Mouse (Mus musculus) left cerebral cortex, postnatal 10 days (tissue): Measurements from ENCODE around the gene Pfdn4. TPM values are rescaled to one million over a fixed set of nuclear protein-coding genes. Genes with fewer than 3 reads are reported as not detected.
"Not testable (repeated sequence)": the region's sequence is repeated elsewhere in the genome, so short reads cannot be mapped to it uniquely, and the experiment has no call there.

Source experiments
- DNase-seq, 2 experiments: peaks; one replicate each; pipeline ENCODE4 v3.0.0; 2021 to 2022; ENCODE audit warnings: low spot score in 2 of 2, mixed read lengths in 1 of 2; ENCODE audit errors: extremely low spot score in 1 of 2
- intact Hi-C: fragments of 180-260 bp; cut with DNase I; formaldehyde crosslinking; loops from one replicate; pipeline ENCODE4 v1.15.1; 2025
- total RNA-seq, 2 experiments: library from RNA; stranded (reverse); gene quantifications; 2 replicates each; pipeline ENCODE4 v1.2.3; 2021

The Pfdn4 gene
- total RNA-seq, result 10 to 100 TPM; 37.3 to 40.9 TPM

GRCm38 (mm10) chr2:170496154-170496930 lies at the start of gene Pfdn4:
Pfdn4 (plus strand) TSS chr2:170496428.
- DNase-seq, result no peak
- intact Hi-C loops, result no loop called here

DNA sequence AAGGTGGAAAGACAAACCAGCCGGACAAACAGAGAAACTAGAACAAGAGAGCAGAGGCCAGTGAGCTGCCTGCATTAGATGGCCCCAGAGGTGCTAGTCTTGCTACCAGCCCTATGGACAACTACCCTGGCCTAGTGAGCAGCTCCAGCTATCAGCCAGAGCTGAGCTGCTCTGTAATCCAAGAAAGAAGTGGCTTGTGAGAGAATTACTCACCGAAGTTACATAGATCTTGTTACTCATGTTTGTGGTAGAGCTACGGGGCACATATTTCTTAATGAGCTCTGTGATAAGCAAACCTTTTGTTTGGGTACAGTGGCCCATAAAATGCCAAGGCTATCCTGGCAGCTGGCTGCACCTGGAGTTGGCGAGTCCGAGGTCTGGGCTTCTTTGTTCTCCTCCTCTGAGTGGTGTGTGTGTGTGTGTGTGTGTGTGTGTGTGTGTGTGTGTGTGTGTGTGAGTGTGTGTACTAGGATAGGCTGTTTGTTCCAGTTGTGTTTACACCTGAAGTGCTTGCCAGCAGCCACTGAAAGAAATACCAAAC lies 49.3 kb upstream of the Pfdn4 start:
- intact Hi-C loops, result no loop called here
- DNase-seq, result no peak

- intact Hi-C loops, result no loop called here
- no peak for DNase-seq
These were observed 48.6 kb upstream of the Pfdn4 start for GRCm38 (mm10) chr2:170447651-170448050.

GRCm38 (mm10) chr2:170450933-170451332 lies 45.3 kb upstream of the Pfdn4 start:
- intact Hi-C loops, result loop anchor here (1.0 kb wide), 1 partner anchor 56 kb away; no protein-coding TSS in a partner anchor

DNA sequence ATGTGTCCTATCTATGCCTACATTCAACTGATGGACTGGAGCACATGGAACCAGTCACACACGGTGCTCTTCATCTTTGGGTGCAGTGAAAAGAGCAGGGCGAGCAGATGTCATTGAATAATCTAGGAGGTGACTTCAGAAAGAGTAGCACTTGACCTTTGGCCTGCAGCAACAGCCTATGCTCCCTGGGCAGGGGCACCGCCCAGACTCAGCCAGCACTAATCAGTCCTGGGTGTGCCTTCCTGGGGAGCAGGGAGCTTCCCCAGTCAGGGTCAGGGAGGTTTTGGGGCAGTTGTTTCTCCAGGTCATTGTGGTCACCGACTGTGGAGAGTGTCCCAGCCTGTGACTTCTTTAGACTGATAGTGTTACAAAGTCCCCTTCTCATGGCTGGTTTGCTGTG lies 42.4 kb upstream of the Pfdn4 start:
- intact Hi-C loops, DNase-seq: not testable (repeated sequence)

More at GRCm38 (mm10) chr2:170450933-170451332, 45.3 kb upstream of the Pfdn4 start:
- peak; percentile 59 to 64 for DNase-seq

- no peak for DNase-seq
- intact Hi-C loops, result no loop called here
These were observed 37.0 kb upstream of the Pfdn4 start for GRCm38 (mm10) chr2:170459183-170459582.

- intact Hi-C loops, result no loop called here
These were observed 36.4 kb upstream of the Pfdn4 start for GRCm38 (mm10) chr2:170459805-170460204.

GRCm38 (mm10) chr2:170461652-170462051 lies 34.6 kb upstream of the Pfdn4 start:
- no peak for DNase-seq
- intact Hi-C loops, result no loop called here

More at GRCm38 (mm10) chr2:170459805-170460204, 36.4 kb upstream of the Pfdn4 start:
- DNase-seq, result no peak

DNA sequence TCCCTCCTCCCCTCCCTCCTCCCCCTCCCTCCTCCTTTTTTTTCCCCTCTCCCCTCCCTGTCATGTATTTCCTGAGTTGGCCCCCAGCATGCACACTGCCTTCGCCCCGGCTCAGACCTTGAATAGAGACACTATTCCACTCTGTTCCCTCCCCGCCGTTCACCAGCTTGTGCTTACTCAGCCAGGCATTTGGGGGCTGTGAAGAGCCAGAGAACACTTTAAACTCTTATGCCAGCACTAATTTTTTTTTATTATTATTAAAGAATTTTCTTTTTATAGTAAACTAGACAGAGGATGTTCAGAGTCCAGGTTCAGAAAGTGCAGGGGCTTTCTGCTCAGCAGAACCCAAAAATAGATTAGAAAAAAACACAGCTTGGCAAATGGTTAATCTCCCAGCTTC lies 31.4 kb upstream of the Pfdn4 start:
- DNase-seq, result no peak
- intact Hi-C loops, result no loop called here

GRCm38 (mm10) chr2:170468009-170468408 lies 28.2 kb upstream of the Pfdn4 start:
- intact Hi-C loops, result no loop called here
- DNase-seq, result peak in 1 of 2 experiments; percentile 57

DNA sequence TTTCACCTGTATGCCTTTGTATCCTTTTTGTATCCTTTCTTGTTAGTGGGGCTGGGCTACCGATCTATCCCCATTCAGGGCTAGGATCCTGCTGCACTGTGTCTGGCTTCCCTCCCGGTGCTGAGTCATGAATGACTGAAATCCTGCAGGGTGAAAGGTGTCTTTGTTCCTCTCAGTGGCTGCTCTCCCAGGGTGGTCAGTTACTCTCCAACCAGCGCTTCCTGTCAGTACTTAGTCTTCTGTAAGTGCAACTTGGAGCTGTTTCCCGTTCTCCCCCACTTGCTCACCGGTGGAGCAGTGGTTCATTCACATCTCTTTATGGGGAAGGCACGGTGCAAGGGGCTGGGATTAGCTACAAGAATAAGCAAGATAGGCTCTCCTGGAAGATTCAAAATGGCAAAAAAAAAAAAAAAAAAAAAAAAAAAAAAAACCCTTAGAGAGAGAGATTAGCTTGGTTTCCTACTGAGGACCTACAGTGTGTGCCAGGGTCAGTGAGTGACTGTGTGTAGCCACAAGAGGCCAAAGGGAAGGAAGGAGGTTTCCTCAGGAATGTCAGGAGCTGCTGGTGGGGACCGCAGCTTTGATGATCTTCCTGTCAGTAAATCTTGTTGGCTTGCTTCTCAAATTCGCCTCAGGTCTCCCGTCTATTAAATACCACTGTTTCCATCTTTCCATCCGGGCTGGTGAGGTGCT lies 26.5 kb upstream of the Pfdn4 start:
- DNase-seq, result peak in 1 of 2 experiments; percentile 68

GRCm38 (mm10) chr2:170470591-170470990 lies 25.6 kb upstream of the Pfdn4 start:
- intact Hi-C loops, result no loop called here
- DNase-seq, result no peak

More for the DNA sequence above, 26.5 kb upstream of the Pfdn4 start:
- intact Hi-C loops, result no loop called here

DNA sequence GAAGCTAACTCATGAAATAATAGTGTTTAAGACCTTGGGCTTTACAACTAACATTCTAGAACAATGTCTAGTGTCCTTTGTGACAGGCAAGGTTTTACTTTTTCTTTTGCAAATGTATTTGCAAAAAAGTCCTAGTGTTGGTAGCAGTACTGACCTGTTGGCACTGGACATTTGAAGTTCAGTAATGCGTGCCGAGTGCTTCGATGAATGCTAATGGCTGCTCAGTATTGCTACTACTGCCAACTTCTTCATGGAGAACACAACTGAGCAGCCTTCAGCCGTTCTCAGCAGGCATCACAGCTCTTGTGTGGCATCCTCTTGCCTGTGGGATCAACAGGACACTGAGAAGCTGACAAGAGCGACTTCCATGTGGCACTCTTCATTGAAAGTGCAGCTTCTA lies 22.1 kb upstream of the Pfdn4 start:
- DNase-seq, result no peak
- intact Hi-C loops, result no loop called here

GRCm38 (mm10) chr2:170475164-170475563 lies 21.1 kb upstream of the Pfdn4 start:
- intact Hi-C loops, result no loop called here
- DNase-seq, result no peak

DNA sequence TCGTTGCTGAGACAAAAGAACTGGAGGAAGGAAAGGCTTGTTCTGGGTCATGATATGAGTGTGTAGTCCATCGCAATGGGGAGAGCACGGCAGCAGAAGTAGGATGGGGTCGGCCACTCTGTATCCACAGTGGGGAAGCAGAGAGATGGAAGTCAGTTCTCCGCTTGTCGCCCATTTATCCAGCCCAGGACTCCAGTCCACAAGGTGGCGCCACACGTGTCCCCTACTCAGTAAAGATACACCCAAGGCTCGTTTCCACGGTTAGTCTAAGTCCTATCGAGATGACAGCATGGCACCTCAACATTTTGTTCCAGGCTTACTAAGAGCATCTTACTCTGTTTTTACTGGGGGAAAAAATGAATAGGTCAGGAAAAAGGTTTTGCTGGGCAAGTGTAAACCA lies 20.0 kb upstream of the Pfdn4 start:
- DNase-seq, result peak in 1 of 2 experiments; percentile 31
- intact Hi-C loops, result no loop called here

DNA sequence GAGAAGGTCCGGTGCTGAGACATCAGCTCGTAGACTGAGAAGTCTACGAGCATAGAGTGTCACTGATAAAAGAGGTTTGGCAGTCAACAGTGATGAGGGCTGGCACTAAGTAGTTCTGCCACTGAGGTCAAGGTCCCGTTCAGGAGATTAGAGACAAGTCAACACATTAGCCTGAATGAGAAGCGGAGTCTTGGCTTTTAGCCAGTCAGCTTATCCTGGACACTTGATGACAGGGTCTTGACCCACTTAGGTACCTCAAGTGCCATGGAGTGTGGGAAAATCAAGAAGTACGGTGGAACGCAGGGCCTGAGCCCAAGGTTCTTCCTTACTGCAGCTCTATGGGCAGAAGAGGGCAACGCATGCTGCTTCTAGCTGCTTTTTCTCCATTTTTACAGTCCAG lies 19.6 kb upstream of the Pfdn4 start:
- DNase-seq, result no peak
- intact Hi-C loops, result no loop called here

DNA sequence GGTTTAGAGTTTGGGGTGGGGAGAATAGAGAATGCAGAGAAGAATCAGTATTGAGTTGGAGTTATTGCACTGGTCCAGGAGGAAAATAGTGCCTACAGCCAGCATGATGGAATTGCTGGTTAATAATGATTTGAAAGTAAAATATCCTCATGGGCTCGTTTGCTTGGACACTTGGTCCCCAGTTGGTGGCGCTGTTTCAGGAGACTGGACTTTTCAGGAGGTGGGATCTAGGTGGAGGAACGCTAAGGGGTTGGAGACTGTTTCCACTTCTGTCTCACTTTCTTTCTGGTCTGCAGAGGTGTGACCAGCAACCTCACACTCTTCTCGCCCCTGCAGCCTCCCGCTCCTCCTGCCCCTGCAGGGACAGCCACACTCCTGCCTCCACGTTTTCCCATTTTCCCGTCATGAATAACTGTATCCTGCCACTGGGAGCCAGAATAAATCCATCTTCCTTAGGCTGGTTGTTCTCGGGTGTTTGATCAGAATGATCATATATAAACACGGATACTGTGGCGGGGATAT lies 14.1 kb upstream of the Pfdn4 start:
- DNase-seq, result no peak
- intact Hi-C loops, result no loop called here

DNA sequence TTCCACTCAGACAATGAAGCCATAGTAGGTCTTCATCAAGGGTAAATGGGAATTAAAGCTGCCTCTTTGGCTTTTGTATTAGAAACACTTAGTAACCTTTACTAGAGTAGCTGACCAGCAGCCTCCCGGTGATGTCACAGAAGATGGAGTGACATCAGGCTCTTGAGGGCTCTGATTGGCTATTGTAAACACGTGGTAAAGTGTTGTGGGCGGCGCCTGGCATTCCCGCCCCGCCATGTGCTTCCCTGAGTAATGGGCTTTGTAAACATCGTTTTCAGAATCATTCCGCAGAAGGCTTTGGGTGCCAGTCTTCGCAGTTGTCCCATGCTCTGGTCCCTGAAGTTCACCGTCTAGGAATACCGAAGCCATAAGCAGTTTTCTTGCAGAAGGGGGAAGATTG lies 12.3 kb upstream of the Pfdn4 start:
- no peak for DNase-seq
- intact Hi-C loops, result no loop called here

DNA sequence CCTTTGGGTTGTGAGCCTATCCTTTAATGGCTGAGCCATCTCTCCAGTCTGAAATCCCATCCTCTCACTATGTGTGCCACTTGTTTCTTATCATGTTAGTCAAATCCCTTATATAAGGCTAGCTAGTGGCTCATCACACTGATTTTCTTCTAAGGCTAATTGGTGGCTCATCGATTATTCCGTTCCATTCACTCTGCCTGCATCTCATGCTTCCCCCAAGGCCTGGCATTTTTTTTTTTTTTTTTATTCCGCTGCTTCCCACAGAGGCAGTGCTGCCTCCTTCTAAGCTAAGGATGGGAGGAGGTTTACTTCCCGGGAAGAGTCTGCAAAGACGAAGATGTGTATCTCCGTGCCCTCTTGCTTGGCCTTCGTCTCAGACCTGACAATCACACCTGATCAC lies 9.0 kb upstream of the Pfdn4 start:
- intact Hi-C loops, result no loop called here
- no peak for DNase-seq
